Mouse (Mus musculus) MEL (cell line): ENCODE measurements around the gene Map3k4. TPM values are rescaled to one million over a fixed set of nuclear protein-coding genes. Genes with fewer than 3 reads are reported as not detected.

Experiments used
- DNase-seq: peaks from one replicate; pipeline ENCODE4 v3.0.0; 2011; ENCODE audit warnings: low read depth, low spot score
- H3K27ac ChIP-seq: 2 replicates; pipeline ENCODE4 v1.5.1; 2012; ENCODE audit warnings: low read depth, mild to moderate bottlenecking, control low read depth, low read length, moderate library complexity; ENCODE audit not compliant: control insufficient read depth
- H3K27me3 ChIP-seq, 2 experiments: fragments of 150-350 bp in 1 of 2; sonication (generic) in 1 of 2; 2 replicates each; pipeline ENCODE4 v1.6.1; 2012; ENCODE audit warnings: low read length in 2 of 2, mild to moderate bottlenecking in 2 of 2, improper control_type of control experiment in 1 of 2, moderate library complexity in 1 of 2; ENCODE audit not compliant: insufficient read depth in 2 of 2, control insufficient read depth in 1 of 2
- H3K36me3 ChIP-seq, 2 experiments: 2 replicates each; pipeline ENCODE4 v1.6.1; 2012 to 2014; ENCODE audit warnings: low read length in 2 of 2, improper control_type of control experiment in 1 of 2, inconsistent platforms in 1 of 2, mild to moderate bottlenecking in 1 of 2; ENCODE audit not compliant: insufficient read depth in 2 of 2, control insufficient read depth in 1 of 2
- H3K4me1 ChIP-seq, 2 experiments: fragments of 150-350 bp in 1 of 2; sonication (generic) in 1 of 2; 2 replicates each; pipeline ENCODE4 v1.6.1; 2012; ENCODE audit warnings: low read length in 2 of 2, improper control_type of control experiment in 1 of 2, mild to moderate bottlenecking in 1 of 2; ENCODE audit not compliant: insufficient read depth in 2 of 2, control insufficient read depth in 1 of 2
- H3K4me3 ChIP-seq, 2 experiments: fragments of 150-350 bp in 1 of 2; sonication (generic) in 1 of 2; 2 replicates each; pipeline ENCODE4 v1.5.1; 2012; ENCODE audit warnings: low read depth in 2 of 2, low read length in 2 of 2, mild to moderate bottlenecking in 2 of 2, moderate library complexity in 2 of 2, control low read depth in 1 of 2, improper control_type of control experiment in 1 of 2; ENCODE audit not compliant: control insufficient read depth in 1 of 2, insufficient read depth in 1 of 2
- H3K79me2 ChIP-seq: 2 replicates; pipeline ENCODE4 v1.6.1; 2012; ENCODE audit warnings: mild to moderate bottlenecking, low read length, moderate library complexity; ENCODE audit not compliant: control insufficient read depth, poor library complexity, insufficient read depth
- H3K9ac ChIP-seq: 2 replicates; pipeline ENCODE4 v1.6.1; 2012; ENCODE audit warnings: low read depth, mild to moderate bottlenecking, control low read depth, low read length, moderate library complexity; ENCODE audit not compliant: control insufficient read depth, poor library complexity, severe bottlenecking
- H3K9me3 ChIP-seq: fragments of 150-350 bp; sonication (generic); replicated peaks from 2 replicates; pipeline ENCODE4 v1.6.1; 2012; ENCODE audit warnings: mild to moderate bottlenecking, low read length, improper control_type of control experiment, moderate library complexity; ENCODE audit not compliant: insufficient read depth
- BHLHE40 ChIP-seq: IDR thresholded peaks from 2 replicates; pipeline ENCODE4 v1.6.1; 2012; ENCODE audit warnings: low read depth, mild to moderate bottlenecking, inconsistent platforms, low read length, improper control_type of control experiment, borderline replicate concordance
- CHD2 ChIP-seq: IDR thresholded peaks from 2 replicates; pipeline ENCODE4 v1.6.1; 2011; ENCODE audit warnings: low read length, improper control_type of control experiment
- E2F4 ChIP-seq: IDR thresholded peaks from 2 replicates; pipeline ENCODE4 v1.6.1; 2011; ENCODE audit warnings: low read depth, low read length, improper control_type of control experiment, borderline replicate concordance
- ELF1 ChIP-seq: IDR thresholded peaks from 2 replicates; pipeline ENCODE4 v1.6.1; 2014; ENCODE audit warnings: low read depth, mild to moderate bottlenecking, inconsistent platforms, low read length, improper control_type of control experiment, moderate library complexity
- EP300 ChIP-seq, 2 experiments: IDR thresholded peaks; 2 replicates each; pipeline ENCODE4 v1.6.1; 2011; ENCODE audit warnings: improper control_type of control experiment in 2 of 2, low read length in 2 of 2, low read depth in 1 of 2, mild to moderate bottlenecking in 1 of 2
- GABPA ChIP-seq: IDR thresholded peaks from 2 replicates; pipeline ENCODE4 v1.6.1; 2012; ENCODE audit warnings: low read depth, mild to moderate bottlenecking, inconsistent platforms, low read length, improper control_type of control experiment, moderate library complexity
- JUND ChIP-seq: IDR thresholded peaks from 2 replicates; pipeline ENCODE4 v1.6.1; 2011; ENCODE audit warnings: low read depth, mild to moderate bottlenecking, improper control_type of control experiment, low read length
- MAFK ChIP-seq: IDR thresholded peaks from 2 replicates; pipeline ENCODE4 v1.6.1; 2011; ENCODE audit warnings: low read depth, mild to moderate bottlenecking, low read length, improper control_type of control experiment, borderline replicate concordance
- MXI1 ChIP-seq: IDR thresholded peaks from 2 replicates; pipeline ENCODE4 v1.6.1; 2011; ENCODE audit warnings: mild to moderate bottlenecking, low read depth, low read length, improper control_type of control experiment
- MYC ChIP-seq: IDR thresholded peaks from 2 replicates; pipeline ENCODE4 v1.6.1; 2011; ENCODE audit warnings: low read depth, mild to moderate bottlenecking, low read length, improper control_type of control experiment, moderate library complexity
- POLR2A ChIP-seq, 2 experiments: IDR thresholded peaks; 2 replicates each; pipeline ENCODE4 v1.6.1; 2011 to 2012; ENCODE audit warnings: low read length in 2 of 2, mild to moderate bottlenecking in 2 of 2, control low read depth in 1 of 2, improper control_type of control experiment in 1 of 2, low read depth in 1 of 2, moderate library complexity in 1 of 2; ENCODE audit not compliant: control insufficient read depth in 1 of 2, insufficient read depth in 1 of 2, poor library complexity in 1 of 2
- POLR2AphosphoS2 ChIP-seq: IDR thresholded peaks from 2 replicates; pipeline ENCODE4 v1.6.1; 2011; ENCODE audit warnings: low read length, improper control_type of control experiment
- RAD21 ChIP-seq: IDR thresholded peaks from 2 replicates; pipeline ENCODE4 v1.6.1; 2011; ENCODE audit warnings: mild to moderate bottlenecking, low read depth, low read length, improper control_type of control experiment
- RCOR1 ChIP-seq: IDR thresholded peaks from 2 replicates; pipeline ENCODE4 v1.6.1; 2012; ENCODE audit warnings: low read depth, mild to moderate bottlenecking, inconsistent platforms, low read length, improper control_type of control experiment
- TBP ChIP-seq: IDR thresholded peaks from 2 replicates; pipeline ENCODE4 v1.8.0; 2011; ENCODE audit warnings: low read depth, low read length, improper control_type of control experiment
- TCF12 ChIP-seq: IDR thresholded peaks from 2 replicates; pipeline ENCODE4 v1.6.1; 2014; ENCODE audit warnings: low read depth, mild to moderate bottlenecking, inconsistent platforms, low read length, improper control_type of control experiment, moderate library complexity
- USF1 ChIP-seq: IDR thresholded peaks from 2 replicates; pipeline ENCODE4 v1.6.1; 2014; ENCODE audit warnings: low read depth, mild to moderate bottlenecking, inconsistent platforms, low read length, improper control_type of control experiment, moderate library complexity
- ZC3H11A ChIP-seq: IDR thresholded peaks from 2 replicates; pipeline ENCODE4 v1.6.1; 2012; ENCODE audit warnings: low read depth, mild to moderate bottlenecking, inconsistent platforms, low read length, improper control_type of control experiment
- ZKSCAN1 ChIP-seq: IDR thresholded peaks from 2 replicates; pipeline ENCODE4 v1.6.1; 2012; ENCODE audit warnings: low read depth, mild to moderate bottlenecking, inconsistent platforms, low read length, improper control_type of control experiment, moderate library complexity
- ZMIZ1 ChIP-seq: IDR thresholded peaks from 2 replicates; pipeline ENCODE4 v1.6.1; 2012; ENCODE audit warnings: low read depth, mild to moderate bottlenecking, inconsistent platforms, low read length, improper control_type of control experiment, moderate library complexity
- polyA plus RNA-seq, 2 experiments: library from polyadenylated mRNA; stranded (reverse) in 1 of 2; unstranded in 1 of 2; fragments of >175 nt in 1 of 2; fragments of >200 nt in 1 of 2; gene quantifications; 2 replicates each; pipeline versions ENCODE4 v1.2.1 to v1.2.4; 2012; ENCODE audit warnings: low replicate concordance in 2 of 2, low read depth in 1 of 2; ENCODE audit not compliant: insufficient read length in 2 of 2, insufficient read depth in 1 of 2, missing spikeins in 1 of 2
- total RNA-seq: library from RNA; depleted of rRNA; stranded (reverse); fragments of 300-350 nt; gene quantifications from 2 replicates; pipeline ENCODE4 v1.2.3, GENCODE M21; 2012

The Map3k4 gene
- total and polyA plus RNA-seq, 3 experiments, result 18.0 to 20.4 TPM; not detected in 1

- Histone ChIP-seq H3K27me3 (peaks cover 0 to 2% of the 10 kb centered on the region in 2 experiments; a peak in 1 of 4 replicates), H3K27ac (no peak overlapping the region), H3K9me3 (no peaks in the 10 kb centered on the region), H3K4me1 (no peaks in the 10 kb centered on the region), H3K36me3 (no peaks in the 10 kb centered on the region), H3K9ac (no peak overlapping the region), H3K79me2 (no peaks in the 10 kb centered on the region), H3K4me3 (no peak overlapping the region)
- no peak for TF ChIP-seq TCF12
- TF ChIP-seq E2F4, result no peak
- no peak for TF ChIP-seq TBP
- TF ChIP-seq JUND, result no peak
- TF ChIP-seq RCOR1, result no peak
- TF ChIP-seq POLR2A (IDR thresholded peaks at IDR 0.05; ENCODE audit: control insufficient read depth in 1 of 2, insufficient read depth in 1 of 2, low read depth in 1 of 2, low read length in 2 of 2, poor library complexity in 1 of 2), result no peak
- no peak for TF ChIP-seq USF1
- no peak for TF ChIP-seq POLR2AphosphoS2
- TF ChIP-seq RAD21, result no peak
- no peak for TF ChIP-seq GABPA
- TF ChIP-seq MYC, result no peak
- no peak for TF ChIP-seq MAFK
- no peak for TF ChIP-seq ZKSCAN1
- no peak for TF ChIP-seq BHLHE40
- no peak for TF ChIP-seq ZMIZ1
- no peak for TF ChIP-seq EP300 (IDR thresholded peaks at IDR 0.05; ENCODE audit: low read depth in 1 of 2, low read length in 2 of 2)
- no peak for TF ChIP-seq MXI1
- TF ChIP-seq CHD2, result no peak
- no peak for TF ChIP-seq ELF1
- TF ChIP-seq ZC3H11A, result no peak
- no peak for DNase-seq
These were observed 25.2 kb upstream of the Map3k4 start for GRCm38 (mm10) chr17:12343702-12344376.

- H3K36me3 ChIP-seq, result no peaks in the 10 kb centered on the region
- no peak for DNase-seq
- TF ChIP-seq ZKSCAN1, result no peak
- H3K27me3 ChIP-seq, result peaks cover 0 to 2% of the 10 kb centered on the region in 2 experiments; a peak in 2 of 4 replicates
- no peaks in the 10 kb centered on the region for H3K79me2 ChIP-seq
- H3K4me3 ChIP-seq, result no peak overlapping the region
- no peak overlapping the region for H3K9ac ChIP-seq
- no peak overlapping the region for H3K27ac ChIP-seq
- no peaks in the 10 kb centered on the region for H3K9me3 ChIP-seq
- H3K4me1 ChIP-seq, result no peaks in the 10 kb centered on the region
These were observed 18.6 kb upstream of the Map3k4 start for GRCm38 (mm10) chr17:12337156-12337555.
